Mouse (Mus musculus): Measurements from ENCODE around the gene Gpat2.

GRCm38 (mm10) chr2:127430238-127430637 is 5.2 kb downstream of the Gpat2 start:
- TF ChIP-seq CTCF (IDR thresholded peaks at IDR 0.05; ENCODE audit: low read depth, low read length) (peak; percentile 86), TAL1 (conservative IDR thresholded peaks at IDR 0.05; ENCODE audit: low read depth, low read length) (no peak), GATA1 (IDR thresholded peaks at IDR 0.05; ENCODE audit: borderline replicate concordance, low read length) (no peak)

All from G1E (cell line).